20 mouse cellular contexts compared by ENCODE assay signal in genomic region chr8:22214826-22215225, GRCm38 (mm10). TPM values are rescaled to one million over a fixed set of nuclear protein-coding genes. Genes with fewer than 3 reads are reported as not detected.
A peak's percentile ranks its signal among the peaks of the same experiment; 100 is the strongest.
DNase-seq lines count a peak whose midpoint lies in the region; ATAC-seq and TF ChIP-seq lines count a peak whose summit lies in the region.
"Had no signal": no experiment of that assay in that cellular context is flagged by ENCODE, and none has a peak within 500 bp of the region (broad histone marks: within the 10 kb centered on the region; RNA-seq: fewer than 3 reads in every experiment).

No protein-coding gene starts in this region.

- TF ChIP-seq EP300 in lung, postnatal 0 days (IDR thresholded peaks at IDR 0.05): no peak

- peaks cover 42% of the 10 kb centered on the region for H3K36me3 ChIP-seq in lung, postnatal 0 days (ENCODE audit: insufficient read depth, low read length)

- no peak overlapping the region for H3K9ac ChIP-seq in lung, postnatal 0 days (replicated peaks; ENCODE audit: low read depth)
- H3K9ac ChIP-seq: embryonic facial prominence, embryonic 13.5 days had no signal

- ATAC-seq in lung, postnatal 0 days: no peak
- ATAC-seq: forebrain, embryonic 16.5 days; midbrain, embryonic 16.5 days had no signal

- H3K27me3 ChIP-seq in lung, postnatal 0 days (replicated peaks; ENCODE audit: insufficient read depth, low read length): no peaks in the 10 kb centered on the region
- H3K27me3 ChIP-seq: embryonic facial prominence, embryonic 13.5 days had no signal

- intact Hi-C loops in heart, postnatal 25 days (cut with DNase I): no loop called here

- TF ChIP-seq CTCF in lung, postnatal 0 days (IDR thresholded peaks at IDR 0.05): no peak

- DNase-seq in heart, adult 8-10 months (ENCODE audit: low spot score): peak; percentile 30
- no peak for DNase-seq in heart, postnatal 25 days (ENCODE audit: low spot score)
- peak; percentile 91 for DNase-seq in adrenal gland, adult 2 months
- peak; percentile 79 to 86 for DNase-seq in adrenal gland, postnatal 36 days
- DNase-seq in urinary bladder, postnatal 14 days (ENCODE audit: low spot score): peak; percentile 52
- no peak for DNase-seq in lung, postnatal 0 days (ENCODE audit: low spot score)
- DNase-seq in layer of hippocampus, adult 11-12 months (ENCODE audit: low spot score): no peak
- DNase-seq: cerebellum, adult 11-12 months; cerebellum, postnatal 14 days; kidney, adult 2 months; kidney, postnatal 14 days; lung, adult 18-20 months; right cerebral cortex, postnatal 14 days; thymus, adult 2 months had no signal

- H3K4me1 ChIP-seq in lung, postnatal 0 days (ENCODE audit: insufficient read depth, low read depth, low read length): no peaks in the 10 kb centered on the region
- H3K4me1 ChIP-seq: embryonic facial prominence, embryonic 13.5 days; hindbrain, embryonic 10.5 days; limb, embryonic 10.5 days had no signal

- no peak overlapping the region for H3K27ac ChIP-seq in lung, postnatal 0 days (ENCODE audit: low read length)
- H3K27ac ChIP-seq: embryonic facial prominence, embryonic 13.5 days; hindbrain, embryonic 10.5 days; left cerebral cortex, adult 2 months; limb, embryonic 10.5 days had no signal

- H3K4me2 ChIP-seq in lung, postnatal 0 days (replicated peaks; ENCODE audit: low read depth, low read length): no peak overlapping the region
- H3K4me2 ChIP-seq: embryonic facial prominence, embryonic 13.5 days had no signal

- WGBS in lung, postnatal 0 days: 88% methylated on average over 10 of the region's 10 CpGs

- no peak overlapping the region for H3K4me3 ChIP-seq in lung, postnatal 0 days (ENCODE audit: low read depth, low read length)
- H3K4me3 ChIP-seq: embryonic facial prominence, embryonic 13.5 days; hindbrain, embryonic 10.5 days; left cerebral cortex, adult 2 months; limb, embryonic 10.5 days had no signal

- no peaks in the 10 kb centered on the region for H3K9me3 ChIP-seq in lung, postnatal 0 days (ENCODE audit: low read length)
- H3K9me3 ChIP-seq: embryonic facial prominence, embryonic 13.5 days; limb, embryonic 10.5 days had no signal

RNA-seq across cellular contexts. Expression of gene Thsd1, which starts 12.3 kb away (rescaled TPM):
- 1 to 10 TPM; 3.8 to 4.5 (median 4.3) TPM for total RNA-seq in heart, adult 8-10 months (2022)
- total RNA-seq in heart, postnatal 25 days (2021): 1 to 10 TPM; 5.4 to 6.2 TPM
- 1 to 10 TPM; 2.2 to 3.6 TPM for total RNA-seq in adrenal gland, adult 2 months (2021)
- 2.2 and 2.5 TPM in 2 replicates for polyA plus RNA-seq in adrenal gland, adult 2 months (2012; rRNA removed)
- total RNA-seq in adrenal gland, postnatal 36 days (2021): 1 to 10 TPM; 2.8 to 3.2 TPM
- 32.0 and 33.3 TPM in 2 replicates for polyA plus RNA-seq in lung, postnatal 0 days (2015; fragmentation: Nextera tagmentation; extraction: Ambion mirVana)

RNA-seq across cellular contexts. Expression of gene Vps36, which starts 22.2 kb away (rescaled TPM):
- 10 to 100 TPM; 20.1 to 22.2 (median 21.0) TPM for total RNA-seq in heart, adult 8-10 months (2022)
- 10 to 100 TPM; 27.4 to 27.7 TPM for total RNA-seq in heart, postnatal 25 days (2021)
- total RNA-seq in adrenal gland, adult 2 months (2021): 10 to 100 TPM; 29.9 to 36.2 TPM
- polyA plus RNA-seq in adrenal gland, adult 2 months (2012; rRNA removed): 5.2 and 5.7 TPM in 2 replicates
- 10 to 100 TPM; 37.5 to 40.4 TPM for total RNA-seq in adrenal gland, postnatal 36 days (2021)
- polyA plus RNA-seq in lung, postnatal 0 days (2015; fragmentation: Nextera tagmentation; extraction: Ambion mirVana): 36.8 and 41.7 TPM in 2 replicates

RNA-seq across cellular contexts. Expression of gene Ckap2, which starts 29.2 kb away (rescaled TPM):
- total RNA-seq in heart, adult 8-10 months (2022): 1 to 10 TPM in 1 of 4 experiments, under 1 TPM in 3; 0.19 to 1.6 (median 0.38) TPM
- total RNA-seq in heart, postnatal 25 days (2021): under 1 TPM; 0.65 to 0.67 TPM
- total RNA-seq in adrenal gland, adult 2 months (2021): 1 to 10 TPM; 1.9 to 3.1 TPM
- polyA plus RNA-seq in adrenal gland, adult 2 months (2012; rRNA removed): 0.58 and 0.78 TPM in 2 replicates
- total RNA-seq in adrenal gland, postnatal 36 days (2021): 1 to 10 TPM; 5.2 to 5.6 TPM
- 2.8 and 4.5 TPM in 2 replicates for polyA plus RNA-seq in lung, postnatal 0 days (2015; fragmentation: Nextera tagmentation; extraction: Ambion mirVana)

RNA-seq across cellular contexts. Expression of gene Nek3, which starts 48.6 kb away (rescaled TPM):
- 1 to 10 TPM; 1.7 to 2.6 (median 1.8) TPM for total RNA-seq in heart, adult 8-10 months (2022)
- 1 to 10 TPM; 1.7 to 2.3 TPM for total RNA-seq in heart, postnatal 25 days (2021)
- total RNA-seq in adrenal gland, adult 2 months (2021): 1 to 10 TPM; 5.3 to 5.6 TPM
- polyA plus RNA-seq in adrenal gland, adult 2 months (2012; rRNA removed): 0.65 and 0.66 TPM in 2 replicates
- total RNA-seq in adrenal gland, postnatal 36 days (2021): 1 to 10 TPM; 4.6 to 4.9 TPM
- 3.4 and 3.5 TPM in 2 replicates for polyA plus RNA-seq in lung, postnatal 0 days (2015; fragmentation: Nextera tagmentation; extraction: Ambion mirVana)

Comparison
In these comparisons a context has a peak if more than half of its experiments do, and no peak if none do; other contexts are left out.
1. DNase-seq: peak in heart, adult 8-10 months (single experiment), adrenal gland, adult 2 months (single experiment), adrenal gland, postnatal 36 days (2 of 2) and urinary bladder, postnatal 14 days (single experiment); none in heart, postnatal 25 days (single experiment), lung, postnatal 0 days (single experiment) and layer of hippocampus, adult 11-12 months (single experiment).